Mouse (Mus musculus) bone marrow macrophage, adult 2 months (primary cell): ENCODE data around the gene Znrf2.

Experiments used
- CTCF ChIP-seq: IDR thresholded peaks from 2 replicates; pipeline ENCODE4 v1.5.1; 2012; ENCODE audit warnings: low read depth, mild to moderate bottlenecking, low read length, moderate library complexity
- POLR2A ChIP-seq: IDR thresholded peaks from 2 replicates; pipeline ENCODE4 v1.6.1; 2012; ENCODE audit warnings: mild to moderate bottlenecking, low read depth, low read length, borderline replicate concordance

DNA sequence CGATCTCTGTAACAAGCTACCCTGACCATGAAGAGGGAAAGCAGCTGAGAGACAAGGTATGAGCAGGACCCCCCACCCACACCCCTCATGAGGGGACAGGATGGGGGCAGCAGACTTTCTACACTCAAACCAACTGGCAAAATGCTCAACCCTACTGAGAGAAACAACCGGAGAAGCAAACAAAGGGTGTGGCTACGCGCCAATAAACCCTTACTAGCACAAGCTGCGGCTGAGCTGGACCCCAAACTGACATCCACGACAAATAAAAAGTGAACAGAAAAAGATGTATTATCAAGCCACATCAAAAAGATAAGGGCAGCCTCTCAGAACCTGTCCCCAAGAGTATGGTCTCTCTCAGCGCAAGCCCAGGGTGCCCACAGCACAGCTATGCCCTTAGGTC lies 123.4 kb downstream of the Znrf2 start:
- no peak for TF ChIP-seq CTCF
- TF ChIP-seq POLR2A, result no peak
